Mouse (Mus musculus) cerebellum, adult 18-20 months (tissue): ENCODE data around the gene Ubac1.

Experiments
- DNase-seq, 2 experiments: peaks; one replicate each; pipeline ENCODE4 v3.0.0; 2021

Gene Ubac1

DNA sequence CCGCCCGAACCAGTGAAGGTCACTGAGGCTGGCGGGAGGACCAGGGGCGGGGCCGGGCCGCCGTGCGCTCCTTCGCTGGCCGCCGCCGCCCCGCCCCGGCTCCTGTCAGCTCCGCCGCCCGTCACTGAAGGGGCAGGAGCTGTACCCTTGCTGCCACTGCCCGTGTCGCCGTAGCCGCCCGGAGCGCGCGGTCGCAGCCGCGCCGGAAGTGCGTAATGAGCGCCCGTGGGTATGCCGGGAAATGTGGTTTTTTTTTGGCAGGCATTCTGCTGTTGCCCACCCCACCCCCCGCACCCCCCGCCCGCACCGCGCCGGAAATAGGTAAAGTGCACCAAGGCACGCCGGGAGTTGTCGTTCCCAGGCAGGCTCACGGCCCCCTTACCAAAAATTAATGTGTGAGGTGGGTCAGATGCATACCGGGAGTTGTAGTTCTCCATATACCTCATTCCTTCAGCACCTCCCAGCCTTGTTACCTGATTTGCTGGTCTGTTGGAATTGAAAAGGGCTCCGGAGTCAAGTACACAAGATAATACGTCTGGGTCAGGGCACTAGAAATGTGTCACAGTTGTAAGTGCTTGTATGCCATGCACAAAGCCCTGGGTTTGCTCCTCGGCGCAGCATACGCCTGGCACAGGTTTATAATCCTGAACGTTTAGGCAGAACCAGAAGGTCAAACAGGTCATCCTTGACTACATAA, at the start of gene Ubac1:
TSS of gene Ubac1 (minus strand) at position 187 of the 697 bp plus-strand sequence.
- DNase-seq: peak; percentile 94 to 95

DNA sequence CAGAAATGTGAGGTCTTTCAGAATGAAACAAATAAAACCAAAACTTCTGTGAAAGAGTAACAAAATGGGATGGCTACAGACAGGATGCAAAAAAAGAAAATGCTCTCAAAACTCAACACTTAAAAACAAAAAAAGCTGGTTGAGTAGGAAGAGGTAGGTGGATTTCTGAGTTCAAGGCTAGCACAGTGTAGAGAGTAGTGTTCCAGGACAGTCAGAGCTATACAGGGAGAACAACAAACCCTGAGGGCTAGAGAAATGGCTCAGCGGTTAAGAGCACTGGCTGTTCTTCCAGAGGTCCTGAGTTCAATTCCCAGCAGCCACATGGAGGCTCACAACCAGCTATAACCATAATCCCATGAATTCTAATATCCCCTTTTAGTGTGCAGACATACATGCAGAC, 47.0 kb upstream of the Ubac1 start:
- DNase-seq: no peak

DNA sequence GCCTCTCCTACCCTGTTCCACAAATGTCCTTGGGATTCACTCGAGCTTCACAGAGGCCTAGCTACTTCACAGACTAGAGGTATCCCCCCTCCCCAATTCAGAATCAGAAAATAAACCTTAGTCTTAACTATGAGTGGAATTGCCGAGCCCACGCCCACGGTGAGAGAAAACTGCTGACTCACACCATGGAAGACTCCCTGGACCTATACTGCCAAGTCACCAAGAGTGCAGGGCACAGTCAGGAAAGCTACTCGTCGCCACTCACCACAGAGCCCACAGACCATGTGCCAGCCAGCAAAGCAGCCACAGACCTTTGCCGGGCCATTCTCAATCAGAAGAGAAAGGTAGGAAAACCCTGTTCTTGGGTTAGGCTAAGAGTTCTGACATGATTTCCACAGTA, 46.6 kb upstream of the Ubac1 start:
- no peak for DNase-seq

DNA sequence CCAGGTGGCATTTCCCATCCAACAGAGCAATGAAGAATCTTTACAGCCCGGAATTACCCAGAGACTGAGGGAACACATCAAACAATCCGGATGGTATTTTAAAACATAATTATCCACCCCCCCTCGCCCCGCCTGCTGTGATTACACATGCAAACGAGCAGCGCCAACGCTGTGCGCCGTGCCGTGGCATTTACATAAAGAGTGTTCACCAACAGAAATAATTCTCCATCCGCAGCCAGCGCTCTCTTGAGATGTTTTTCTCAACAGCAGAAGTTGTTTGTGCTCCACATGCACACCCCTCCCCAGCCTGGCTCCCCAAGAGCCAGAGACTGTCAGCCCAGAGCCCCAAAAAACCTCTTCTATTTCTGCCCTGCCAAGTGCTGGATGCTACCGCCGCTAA, 45.0 kb upstream of the Ubac1 start:
- no peak for DNase-seq

DNA sequence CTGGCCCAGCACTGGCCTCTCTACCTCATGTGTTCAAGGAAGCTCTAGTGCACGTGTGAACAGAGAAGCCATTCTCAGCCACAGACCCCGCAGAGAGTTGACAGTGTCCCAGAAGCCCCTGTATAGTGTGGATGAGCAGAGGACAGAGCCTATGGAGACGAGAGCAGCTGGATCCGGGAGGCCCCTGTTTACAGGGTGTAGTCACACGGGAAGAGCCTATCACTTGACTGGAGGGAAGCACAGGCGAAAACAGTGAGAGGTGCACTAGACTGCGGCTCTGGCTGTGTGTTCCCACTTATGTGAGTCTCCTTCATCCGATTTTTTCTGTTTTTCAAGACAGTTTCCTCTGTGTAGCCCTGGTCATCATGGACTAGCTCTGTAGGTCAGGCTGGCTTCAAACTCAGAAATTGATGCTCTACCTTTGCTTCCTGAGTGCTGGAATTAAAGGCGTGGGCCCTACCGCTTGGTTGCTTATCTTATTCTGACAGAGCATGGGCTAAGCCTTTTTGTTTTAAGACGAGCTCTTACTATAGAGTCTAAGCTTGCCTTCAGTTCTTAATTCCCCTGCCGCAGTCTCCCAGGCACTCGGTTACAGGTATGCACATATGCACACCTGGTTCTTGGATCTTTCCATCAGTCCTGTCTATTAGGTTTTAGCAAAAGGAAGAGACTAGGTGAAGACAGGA, 41.3 kb upstream of the Ubac1 start:
- no peak for DNase-seq

DNA sequence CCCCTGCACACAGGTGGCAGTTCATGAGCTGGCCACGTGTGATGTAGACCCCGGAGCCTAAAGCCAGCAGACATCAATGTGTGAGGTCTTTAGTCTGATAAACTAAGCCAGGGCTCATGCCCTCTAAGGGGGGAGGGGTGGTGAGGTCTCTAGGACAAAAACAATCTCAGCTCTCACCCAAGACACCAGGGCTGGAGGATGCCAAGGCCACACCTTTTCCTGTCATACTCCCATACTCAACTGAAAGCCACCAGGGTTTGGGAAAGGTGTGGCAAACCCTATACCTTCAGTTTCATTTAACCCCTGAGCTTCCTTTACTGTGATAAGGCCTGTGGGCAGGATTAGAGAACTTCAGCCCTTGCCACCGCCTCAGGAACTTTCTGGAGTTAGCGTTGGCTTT, 40.7 kb upstream of the Ubac1 start:
- no peak for DNase-seq

DNA sequence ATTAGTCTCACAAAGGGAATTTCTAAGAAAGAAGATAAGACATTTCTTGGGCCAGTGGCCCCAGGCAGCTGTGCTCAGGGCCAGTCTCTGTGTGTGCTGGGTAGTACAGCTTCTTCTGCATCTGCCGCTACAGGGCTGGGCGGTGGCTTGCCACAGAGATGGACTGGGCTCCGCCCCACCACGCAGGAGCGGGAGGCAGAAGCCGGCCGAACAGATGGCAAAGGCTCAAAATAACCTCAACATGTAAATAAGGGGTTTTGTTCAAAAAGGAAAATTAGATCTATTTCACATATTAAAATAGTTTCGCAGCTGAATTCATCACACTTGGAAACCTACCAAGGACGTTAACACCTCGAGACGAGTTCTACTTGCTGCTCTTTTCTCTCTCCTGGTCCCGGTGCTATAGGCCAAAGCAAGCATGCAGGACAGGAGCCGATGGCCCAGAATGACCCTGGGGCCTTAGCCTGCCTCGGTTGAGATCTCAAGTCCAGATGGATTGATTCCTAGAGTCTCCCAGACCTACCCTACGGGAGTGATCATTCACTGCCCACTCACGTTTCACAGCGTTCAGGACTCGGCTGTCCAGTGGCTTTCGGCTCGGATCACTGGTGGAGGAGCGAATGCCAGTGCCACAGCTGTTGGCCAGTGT, 39.6 kb upstream of the Ubac1 start:
- DNase-seq: peak; percentile 61 to 62

DNA sequence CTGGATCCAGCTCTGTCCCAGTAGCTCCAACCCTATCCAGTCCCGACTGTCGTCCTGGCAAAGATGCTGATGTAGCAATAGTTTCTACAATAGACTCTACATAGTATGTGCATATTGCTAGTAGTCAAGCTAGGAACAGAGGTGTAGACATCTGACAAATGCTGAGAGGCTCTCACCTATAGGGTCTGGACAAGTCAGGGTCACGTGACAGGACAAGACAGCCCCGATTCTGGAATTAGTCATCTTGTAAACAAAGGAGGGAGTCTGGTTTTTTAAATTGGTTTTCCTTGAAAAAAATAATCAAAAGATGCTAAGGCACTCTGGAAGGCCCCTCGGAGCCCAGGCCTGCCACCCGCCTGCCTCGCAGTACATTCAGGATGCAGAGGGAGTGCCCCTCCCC, 35.5 kb upstream of the Ubac1 start:
- no peak for DNase-seq

DNA sequence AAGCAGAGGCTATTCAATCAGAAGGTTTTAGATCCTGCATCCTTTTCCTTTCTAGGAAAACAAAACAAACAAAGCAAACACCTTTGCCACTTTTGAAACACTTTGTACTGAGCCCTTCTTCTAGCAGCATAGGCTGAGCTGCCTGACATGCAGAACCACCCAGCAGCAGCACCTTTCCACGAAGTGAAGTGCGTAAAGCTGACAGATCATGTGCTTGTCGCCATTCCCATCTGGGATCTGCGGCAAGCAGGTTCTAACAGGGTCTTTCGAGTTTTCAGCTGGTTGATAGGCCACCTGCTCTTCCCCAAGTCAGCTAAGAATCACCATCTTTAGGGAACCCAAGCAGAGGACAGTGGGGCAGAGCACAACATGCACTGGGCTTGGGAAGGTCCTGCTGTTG, 34.7 kb upstream of the Ubac1 start:
- DNase-seq: no peak

DNA sequence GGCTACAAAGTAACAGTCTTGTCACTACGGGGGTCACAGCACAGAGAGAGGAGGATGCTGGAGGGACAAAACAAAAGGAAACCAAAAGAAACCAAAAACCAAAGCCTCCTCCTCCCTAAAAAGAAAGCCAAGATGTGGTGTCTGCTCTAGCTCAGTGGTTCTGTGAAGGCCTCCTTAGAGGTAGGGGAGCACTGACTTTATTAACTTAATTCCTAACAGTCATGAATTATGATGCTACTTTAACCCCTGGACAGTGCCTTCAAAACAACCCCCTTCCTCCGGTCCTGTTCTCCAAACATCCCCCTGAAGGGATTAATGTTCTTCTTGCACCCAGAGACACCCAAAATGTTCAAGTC, 34.2 kb upstream of the Ubac1 start:
- no peak for DNase-seq

DNA sequence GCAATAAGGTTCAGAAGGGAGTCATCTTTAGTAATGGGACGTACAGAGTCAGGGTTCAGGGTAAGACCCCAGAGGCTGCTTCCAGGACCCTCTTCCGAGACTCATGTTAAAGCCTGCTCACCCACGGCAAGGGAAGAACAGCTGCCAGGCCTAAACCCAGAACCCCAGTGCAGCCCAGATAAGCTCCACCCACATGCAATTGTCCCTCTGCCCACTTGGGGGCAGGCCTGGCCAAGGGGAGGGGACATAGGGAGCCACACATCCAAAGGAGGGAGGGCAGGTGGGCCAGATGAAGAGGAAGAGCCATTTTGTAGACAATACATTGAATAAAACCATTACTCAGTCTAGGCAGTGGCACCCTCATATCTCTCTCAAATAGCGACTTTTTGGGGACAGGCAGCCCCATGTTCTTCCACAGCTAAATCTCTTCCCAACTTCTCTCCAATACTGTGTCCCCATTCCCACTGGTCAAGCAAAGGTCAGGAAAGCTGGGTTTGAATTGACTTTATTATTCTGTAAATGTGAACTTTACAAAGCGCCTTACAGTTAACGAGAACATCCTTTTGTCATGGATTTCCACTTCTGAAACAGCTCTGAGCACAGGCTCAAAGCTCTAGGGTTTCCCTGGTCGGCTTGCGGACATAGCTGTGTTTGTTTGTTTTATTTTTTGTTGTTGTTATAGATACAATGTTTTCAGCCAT, 33.6 kb upstream of the Ubac1 start:
- DNase-seq: peak; percentile 75

DNA sequence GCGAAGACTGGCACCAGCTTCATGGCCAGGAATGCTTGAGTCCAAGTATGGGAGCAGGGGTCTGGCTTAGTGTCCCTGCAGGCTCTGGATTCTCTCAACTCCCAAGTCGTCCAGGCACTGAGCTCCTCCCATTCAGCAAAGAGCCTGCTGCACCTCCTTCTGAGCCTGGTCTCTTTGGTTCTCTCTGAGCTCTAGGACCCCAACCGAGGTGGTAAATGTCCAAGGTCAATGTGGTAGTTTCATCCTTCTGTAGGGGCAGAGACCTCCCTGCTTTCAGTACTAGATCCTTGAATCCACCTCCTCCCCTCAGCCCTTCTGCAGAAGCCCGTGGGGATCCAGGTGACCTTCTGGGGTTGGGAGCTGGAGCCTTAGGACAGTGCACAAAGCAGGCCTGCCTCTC, 31.3 kb upstream of the Ubac1 start:
- no peak for DNase-seq

DNA sequence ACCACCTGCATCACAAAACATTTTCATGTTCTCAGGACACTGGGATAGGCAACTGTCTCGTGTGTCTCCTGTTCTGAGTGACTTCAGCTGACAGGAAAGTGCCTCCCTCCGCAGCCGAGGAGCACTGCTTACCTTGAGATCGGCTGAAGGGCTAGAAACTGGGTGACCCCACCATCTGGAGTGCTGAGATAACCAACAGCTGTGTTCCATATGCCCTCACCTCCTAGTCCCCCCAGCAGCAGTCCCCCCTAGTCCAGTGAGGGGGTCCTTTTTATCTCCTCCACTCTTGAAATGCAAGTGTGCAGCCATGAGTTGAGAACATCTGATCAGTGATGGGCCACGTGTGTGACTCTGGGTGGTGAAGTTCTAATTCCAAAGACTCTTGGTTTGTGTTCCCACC, 27.3 kb upstream of the Ubac1 start:
- DNase-seq: no peak

DNA sequence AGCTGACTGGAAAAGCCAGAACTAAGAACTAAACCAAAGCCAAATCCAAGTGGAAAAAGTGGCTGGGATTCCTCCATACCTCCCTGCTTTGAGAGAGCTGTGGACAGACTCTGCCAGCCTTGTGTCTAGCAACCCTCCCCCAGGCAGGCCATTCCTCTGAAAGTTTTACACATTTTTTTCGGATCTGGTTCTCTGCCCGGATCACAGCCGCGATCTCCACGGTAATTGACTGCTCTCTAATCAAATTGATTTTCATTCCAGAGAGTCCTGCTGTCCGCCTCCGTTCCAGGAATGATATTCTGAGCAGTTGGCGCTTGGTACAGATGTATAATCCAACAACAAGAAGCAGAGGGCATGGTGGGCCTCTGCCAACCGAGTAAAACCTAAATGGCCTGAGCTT, 22.7 kb upstream of the Ubac1 start:
- no peak for DNase-seq

DNA sequence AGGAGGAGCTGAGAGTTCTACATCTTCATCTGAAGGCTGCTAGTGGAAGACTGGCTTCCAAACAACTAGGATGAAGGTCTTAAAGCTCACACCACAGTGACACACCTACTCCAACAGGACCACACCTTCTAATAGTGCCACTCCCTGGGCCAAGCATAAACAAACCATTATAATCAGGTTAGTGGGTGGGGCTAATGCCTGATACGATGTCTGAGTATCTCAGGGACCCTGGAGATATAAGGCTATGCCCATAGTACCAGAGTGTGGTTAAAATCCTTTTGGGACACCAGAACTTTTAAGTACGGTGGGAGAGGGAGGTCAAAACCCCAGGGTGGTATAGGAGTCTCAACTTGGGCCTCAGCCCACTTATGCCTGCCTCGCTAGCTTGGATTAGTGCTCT, 21.1 kb upstream of the Ubac1 start:
- no peak for DNase-seq

DNA sequence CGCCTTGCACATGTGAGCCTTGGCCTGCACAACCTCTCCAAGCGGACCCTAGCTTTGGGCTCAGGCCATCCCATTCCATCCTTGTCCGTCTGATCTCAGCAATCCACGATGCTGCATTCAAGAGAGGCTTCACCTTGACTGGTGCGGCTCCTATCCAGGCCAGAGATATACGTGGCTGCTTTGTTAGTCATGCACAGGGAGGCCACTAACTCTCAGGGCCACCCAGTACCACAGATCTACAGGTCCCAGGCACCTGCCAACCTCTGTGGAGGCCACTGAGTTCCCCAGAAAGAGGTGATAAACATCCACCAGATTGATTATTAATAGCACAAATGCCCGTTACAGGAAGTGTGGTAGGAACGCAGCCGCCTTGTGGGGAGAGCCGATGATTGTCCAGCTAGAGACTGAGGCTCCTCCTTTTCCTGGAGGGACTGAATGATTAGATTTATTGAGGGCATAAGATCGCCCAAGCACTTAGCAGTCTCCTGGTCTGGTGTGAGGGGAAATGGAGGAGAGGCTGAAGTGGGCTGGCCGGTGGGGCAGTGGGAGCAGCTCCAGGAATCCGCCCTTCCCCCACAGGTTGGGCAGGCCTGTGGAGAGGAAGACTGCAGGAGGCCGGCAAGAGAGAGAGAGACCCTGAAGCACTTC, 19.7 kb upstream of the Ubac1 start:
- no peak for DNase-seq

DNA sequence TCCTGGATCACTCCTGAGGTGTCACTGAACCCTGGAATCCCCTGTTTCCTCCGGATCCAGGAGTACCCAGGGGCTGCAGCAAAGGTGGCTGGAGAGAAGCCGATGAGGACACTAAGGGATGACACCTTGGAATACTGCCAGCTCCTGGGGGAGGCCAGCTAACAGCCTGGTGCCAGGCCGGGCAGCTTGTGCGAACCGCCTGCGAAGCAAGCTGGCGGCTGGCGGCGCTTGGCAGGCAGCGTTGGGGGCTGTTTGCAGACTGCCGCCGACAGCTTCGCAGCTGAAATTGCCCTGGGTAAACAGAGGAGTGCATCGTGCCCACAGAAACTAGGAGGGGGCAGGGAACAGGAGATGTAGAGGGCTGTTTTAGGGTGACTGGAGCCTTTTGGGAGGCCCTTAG, 18.4 kb upstream of the Ubac1 start:
- DNase-seq: peak; percentile 74

DNA sequence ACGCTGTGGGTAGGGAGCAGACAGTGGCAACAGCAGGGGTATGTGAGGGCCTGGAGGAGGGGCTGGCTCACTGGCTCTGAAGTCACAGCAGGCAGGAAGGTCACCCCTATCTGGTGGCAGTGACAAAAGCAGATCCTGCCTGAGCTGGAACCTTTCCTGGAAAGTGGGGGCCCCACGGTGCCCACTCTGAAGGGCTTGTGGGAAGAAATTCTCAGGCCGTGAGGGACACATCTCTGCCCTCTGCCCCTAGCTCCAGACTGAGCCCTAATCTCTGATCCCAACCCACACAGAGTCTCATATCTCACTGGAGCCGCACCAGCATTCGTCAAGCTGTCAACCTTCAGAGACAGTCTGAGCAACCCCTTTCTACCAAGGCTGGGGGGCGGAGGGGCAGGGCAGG, 15.8 kb upstream of the Ubac1 start:
- DNase-seq: no peak

DNA sequence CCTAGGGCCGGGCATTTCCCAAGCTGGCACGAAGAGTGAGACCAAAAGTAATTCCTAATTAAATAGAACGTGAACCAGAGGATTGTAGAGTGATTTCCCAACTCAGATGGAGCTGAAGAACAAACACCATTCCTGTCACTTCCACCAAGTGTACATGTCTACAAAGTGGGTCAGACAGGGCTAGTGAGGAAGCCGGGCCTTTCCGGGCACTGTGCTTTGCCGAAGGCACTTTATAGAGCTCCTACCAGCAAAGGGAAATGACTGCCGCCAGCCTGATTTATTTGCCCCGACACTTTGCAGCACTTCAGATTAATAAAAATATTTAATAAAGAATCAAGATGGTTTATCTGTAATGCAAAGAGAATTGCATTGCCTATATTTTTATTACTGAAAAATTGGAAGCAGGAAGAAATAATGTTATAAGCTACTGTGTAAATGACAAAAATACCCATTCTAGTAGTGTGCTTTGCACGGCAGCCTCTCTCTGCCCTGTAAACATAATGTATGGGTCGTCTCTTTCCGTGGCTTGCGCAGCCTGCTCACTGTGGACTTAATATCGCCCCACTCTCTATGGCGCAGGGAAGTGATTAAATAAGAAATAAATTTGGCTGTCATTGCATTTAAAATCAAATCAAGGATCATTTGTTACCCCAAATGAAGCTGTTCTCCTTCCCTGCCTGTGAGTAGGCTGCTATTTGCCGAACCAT, 12.9 kb upstream of the Ubac1 start:
- no peak for DNase-seq

DNA sequence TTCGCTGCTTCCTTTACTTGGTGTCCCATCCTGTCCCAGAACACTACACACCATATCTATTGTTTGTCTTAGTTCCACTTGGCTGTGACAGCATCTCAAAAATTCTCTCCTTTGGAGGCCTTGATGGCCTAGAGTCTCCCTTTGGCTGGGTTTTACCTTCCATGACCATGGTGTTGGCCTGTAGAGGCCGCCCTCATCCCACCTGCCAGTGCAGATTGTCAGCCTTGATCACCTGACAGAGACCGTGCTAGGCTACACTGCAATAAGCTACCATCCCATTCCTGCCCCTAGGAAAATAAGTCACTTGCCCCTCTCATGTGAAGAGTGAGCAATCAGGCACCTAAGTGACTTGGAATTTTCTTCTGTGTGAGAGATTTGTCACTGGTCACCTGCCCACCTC, 8.7 kb upstream of the Ubac1 start:
- no peak for DNase-seq

DNA sequence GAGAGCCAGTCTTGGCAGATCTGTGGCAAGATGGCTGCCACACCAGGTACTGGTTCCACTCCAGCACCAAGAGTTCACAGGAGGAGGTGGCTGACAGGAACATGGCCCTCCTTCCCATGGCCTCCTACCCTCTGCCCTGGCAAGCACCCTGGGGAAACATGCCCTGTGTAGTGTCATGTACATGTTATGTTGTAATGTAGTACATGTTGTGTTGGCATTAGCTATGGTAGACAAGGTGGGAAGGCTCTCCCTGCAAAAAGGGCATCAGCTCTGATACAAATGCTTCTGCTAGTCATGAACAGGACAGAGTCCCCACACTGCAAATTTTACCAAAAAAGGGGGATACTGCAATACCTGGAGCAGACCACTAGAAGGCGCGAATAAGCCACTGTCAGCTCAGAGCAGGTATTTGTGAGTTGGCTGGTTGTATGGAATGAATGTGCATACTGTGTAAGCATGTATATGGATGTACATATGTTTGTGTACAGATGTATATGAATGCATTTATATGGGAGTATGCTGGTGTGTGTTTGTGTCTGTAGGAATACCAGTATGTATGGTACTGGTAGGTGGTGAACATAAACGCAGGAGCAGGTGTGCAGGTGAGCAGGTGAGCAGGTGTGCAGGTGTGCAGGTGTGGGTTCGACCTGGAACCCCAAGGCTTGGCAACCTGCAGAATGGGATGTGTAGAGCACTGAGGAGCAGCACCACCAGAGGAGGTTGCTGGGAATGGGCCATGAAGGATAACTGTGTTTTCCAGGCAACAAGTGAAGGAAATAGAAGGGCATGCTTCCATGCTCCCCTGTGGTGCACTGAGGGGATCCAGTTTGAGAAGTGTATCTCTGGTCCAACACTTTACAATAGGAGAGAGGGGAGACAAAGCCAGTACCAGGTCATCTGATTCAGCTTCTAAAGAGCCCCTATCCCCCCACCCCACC, 2.9 kb upstream of the Ubac1 start:
- DNase-seq: peak; percentile 54 to 67

DNA sequence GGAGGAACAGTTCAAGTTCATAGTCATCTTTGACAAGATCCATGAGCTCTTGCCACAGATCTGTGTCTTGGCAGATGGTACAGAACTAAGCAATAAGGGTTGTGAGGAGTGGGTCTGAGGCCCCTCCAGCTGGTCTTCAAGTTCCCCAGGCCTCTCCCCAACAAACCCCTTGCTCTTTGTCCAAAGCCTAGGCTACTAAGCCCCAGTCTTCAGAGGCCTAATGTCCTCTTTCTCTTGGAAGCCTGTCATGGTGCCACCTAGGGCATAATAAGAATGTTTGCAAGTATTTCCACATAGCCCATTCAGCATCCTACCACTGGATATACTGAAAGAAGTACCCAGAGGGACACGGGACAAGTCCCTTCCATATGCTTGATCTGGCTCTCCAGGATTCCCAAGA, 1.1 kb upstream of the Ubac1 start:
- DNase-seq: no peak
